Mouse (Mus musculus): ENCODE measurements around the gene March10. TPM values are rescaled to one million over a fixed set of nuclear protein-coding genes. Genes with fewer than 3 reads are reported as not detected.

March10 gene
- polyA plus RNA-seq, 1 experiment from 2014 or later: 0.38 TPM

- H3K36me3 ChIP-seq (ENCODE audit: control insufficient read depth, insufficient read depth, low read length): no peaks in the 10 kb centered on the region
- H3K27ac ChIP-seq (ENCODE audit: low read length): peak overlapping the region; percentile 34; the same call in 1 of the 2 replicates
- peak overlapping the region; percentile 71 for H3K9ac ChIP-seq (ENCODE audit: low read length)
- H3K9me3 ChIP-seq (ENCODE audit: control insufficient read depth, low read length): no peaks in the 10 kb centered on the region
- H3K4me3 ChIP-seq (ENCODE audit: low read length): peak overlapping the region; percentile 60
- peak; percentile 79 for ATAC-seq (ENCODE audit: low read depth)
- H3K4me1 ChIP-seq (replicated peaks; ENCODE audit: control insufficient read depth, insufficient read depth, low read length): peaks cover 47% of the 10 kb centered on the region
- H3K27me3 ChIP-seq (ENCODE audit: control insufficient read depth, insufficient read depth, low read depth, low read length): no peaks in the 10 kb centered on the region
- 2% methylated on average over 39 of the region's 40 CpGs for WGBS
- peak overlapping the region; percentile 89 for H3K4me2 ChIP-seq (ENCODE audit: low read depth, low read length)
Observed at GRCm38 (mm10) chr11:105362946-105363597, 93.5 kb downstream of the March10 start.

- H3K4me2 ChIP-seq (ENCODE audit: low read depth, low read length): no peak overlapping the region
- H3K4me1 ChIP-seq (replicated peaks; ENCODE audit: control insufficient read depth, insufficient read depth, low read length): peaks cover 47% of the 10 kb centered on the region
- H3K27me3 ChIP-seq (ENCODE audit: control insufficient read depth, insufficient read depth, low read depth, low read length): no peaks in the 10 kb centered on the region
- no peaks in the 10 kb centered on the region for H3K9me3 ChIP-seq (ENCODE audit: control insufficient read depth, low read length)
- WGBS: 89% methylated on average over 3 of the region's 4 CpGs
- no peak overlapping the region; the same call in 1 of the 2 replicates for H3K27ac ChIP-seq (ENCODE audit: low read length)
- H3K9ac ChIP-seq (ENCODE audit: low read length): no peak overlapping the region
- no peak overlapping the region for H3K4me3 ChIP-seq (ENCODE audit: low read length)
- no peaks in the 10 kb centered on the region for H3K36me3 ChIP-seq (ENCODE audit: control insufficient read depth, insufficient read depth, low read length)
- ATAC-seq (ENCODE audit: low read depth): no peak
Observed at GRCm38 (mm10) chr11:105362041-105362765, 94.3 kb downstream of the March10 start.

- H3K9me3 ChIP-seq (ENCODE audit: control insufficient read depth, low read length): no peaks in the 10 kb centered on the region
- H3K4me1 ChIP-seq (replicated peaks; ENCODE audit: control insufficient read depth, insufficient read depth, low read length): peaks cover 63% of the 10 kb centered on the region
- H3K36me3 ChIP-seq (ENCODE audit: control insufficient read depth, insufficient read depth, low read length): no peaks in the 10 kb centered on the region
- WGBS: 13% methylated on average over 7 of the region's 7 CpGs
- H3K9ac ChIP-seq (ENCODE audit: low read length): no peak overlapping the region
- H3K4me2 ChIP-seq (ENCODE audit: low read depth, low read length): no peak overlapping the region
- no peaks in the 10 kb centered on the region for H3K27me3 ChIP-seq (ENCODE audit: control insufficient read depth, insufficient read depth, low read depth, low read length)
- H3K4me3 ChIP-seq (ENCODE audit: low read length): no peak overlapping the region
- no peak for ATAC-seq (ENCODE audit: low read depth)
- H3K27ac ChIP-seq (ENCODE audit: low read length): peak overlapping the region; percentile 88
Observed at GRCm38 (mm10) chr11:105356301-105356700, 100.2 kb downstream of the March10 start.

- H3K27me3 ChIP-seq (ENCODE audit: control insufficient read depth, insufficient read depth, low read depth, low read length): no peaks in the 10 kb centered on the region
- H3K36me3 ChIP-seq (ENCODE audit: control insufficient read depth, insufficient read depth, low read length): peaks cover 4% of the 10 kb centered on the region; the same call in 1 of the 2 replicates
- H3K4me3 ChIP-seq (ENCODE audit: low read length): no peak overlapping the region
- no peak overlapping the region for H3K4me2 ChIP-seq (ENCODE audit: low read depth, low read length)
- H3K9me3 ChIP-seq (ENCODE audit: control insufficient read depth, low read length): no peaks in the 10 kb centered on the region
- no peak for ATAC-seq (ENCODE audit: low read depth)
- peak overlapping the region; percentile 97 for H3K27ac ChIP-seq (ENCODE audit: low read length)
- H3K4me1 ChIP-seq (replicated peaks; ENCODE audit: control insufficient read depth, insufficient read depth, low read length): peaks cover 56% of the 10 kb centered on the region
- no peak overlapping the region; the same call in 1 of the 2 replicates for H3K9ac ChIP-seq (ENCODE audit: low read length)
- WGBS: 69% methylated on average over 4 of the region's 4 CpGs
Observed at GRCm38 (mm10) chr11:105353891-105354280, 102.6 kb downstream of the March10 start.

- WGBS: 15% methylated on average over 9 of the region's 9 CpGs
- Histone ChIP-seq H3K9ac (ENCODE audit: low read length) (peak overlapping the region; percentile 49), H3K4me3 (ENCODE audit: low read length) (no peak overlapping the region), H3K9me3 (ENCODE audit: control insufficient read depth, low read length) (no peaks in the 10 kb centered on the region), H3K27ac (ENCODE audit: low read length) (peak overlapping the region; percentile 97), H3K4me2 (ENCODE audit: low read depth, low read length) (peak overlapping the region; percentile 13; the same call in 1 of the 2 replicates), H3K36me3 (ENCODE audit: control insufficient read depth, insufficient read depth, low read length) (peaks cover 11% of the 10 kb centered on the region; the same call in 1 of the 2 replicates), H3K4me1 (replicated peaks; ENCODE audit: control insufficient read depth, insufficient read depth, low read length) (peaks cover 50% of the 10 kb centered on the region), H3K27me3 (ENCODE audit: control insufficient read depth, insufficient read depth, low read depth, low read length) (no peaks in the 10 kb centered on the region)
- ATAC-seq (ENCODE audit: low read depth): peak; percentile 68
Observed at GRCm38 (mm10) chr11:105352954-105353890, 103.3 kb downstream of the March10 start.

- H3K4me3 ChIP-seq (ENCODE audit: low read length): no peak overlapping the region
- peak overlapping the region; percentile 97 for H3K27ac ChIP-seq (ENCODE audit: low read length)
- H3K9ac ChIP-seq (ENCODE audit: low read length): no peak overlapping the region; the same call in 1 of the 2 replicates
- no peaks in the 10 kb centered on the region for H3K27me3 ChIP-seq (ENCODE audit: control insufficient read depth, insufficient read depth, low read depth, low read length)
- no peaks in the 10 kb centered on the region for H3K9me3 ChIP-seq (ENCODE audit: control insufficient read depth, low read length)
- no peak overlapping the region for H3K4me2 ChIP-seq (ENCODE audit: low read depth, low read length)
- H3K36me3 ChIP-seq (ENCODE audit: control insufficient read depth, insufficient read depth, low read length): peaks cover 11% of the 10 kb centered on the region; the same call in 1 of the 2 replicates
- peak; percentile 73 for ATAC-seq (ENCODE audit: low read depth)
- peaks cover 49% of the 10 kb centered on the region for H3K4me1 ChIP-seq (replicated peaks; ENCODE audit: control insufficient read depth, insufficient read depth, low read length)
- WGBS: 44% methylated on average over 8 of the region's 8 CpGs
Observed at GRCm38 (mm10) chr11:105352152-105352551, 104.4 kb downstream of the March10 start.

- Histone ChIP-seq H3K27ac (ENCODE audit: low read length) (no peak overlapping the region), H3K27me3 (ENCODE audit: control insufficient read depth, insufficient read depth, low read depth, low read length) (no peaks in the 10 kb centered on the region), H3K4me3 (ENCODE audit: low read length) (no peak overlapping the region), H3K4me2 (ENCODE audit: low read depth, low read length) (no peak overlapping the region), H3K9ac (ENCODE audit: low read length) (no peak overlapping the region), H3K9me3 (ENCODE audit: control insufficient read depth, low read length) (no peaks in the 10 kb centered on the region), H3K4me1 (replicated peaks; ENCODE audit: control insufficient read depth, insufficient read depth, low read length) (peaks cover 35% of the 10 kb centered on the region), H3K36me3 (ENCODE audit: control insufficient read depth, insufficient read depth, low read length) (peaks cover 15% of the 10 kb centered on the region)
- no peak for ATAC-seq (ENCODE audit: low read depth)
- 86% methylated on average over 7 of the region's 7 CpGs for WGBS
Observed at GRCm38 (mm10) chr11:105350643-105351042, 105.9 kb downstream of the March10 start.

GRCm38 (mm10) chr11:105349780-105350324 lies 106.7 kb downstream of the March10 start:
- WGBS: 86% methylated on average over 19 of the region's 19 CpGs
- Histone ChIP-seq H3K4me3 (ENCODE audit: low read length) (no peak overlapping the region), H3K27me3 (ENCODE audit: control insufficient read depth, insufficient read depth, low read depth, low read length) (no peaks in the 10 kb centered on the region), H3K4me1 (replicated peaks; ENCODE audit: control insufficient read depth, insufficient read depth, low read length) (peaks cover 32% of the 10 kb centered on the region), H3K36me3 (ENCODE audit: control insufficient read depth, insufficient read depth, low read length) (peaks cover 20% of the 10 kb centered on the region), H3K9ac (ENCODE audit: low read length) (no peak overlapping the region), H3K4me2 (ENCODE audit: low read depth, low read length) (no peak overlapping the region), H3K27ac (ENCODE audit: low read length) (no peak overlapping the region), H3K9me3 (ENCODE audit: control insufficient read depth, low read length) (no peaks in the 10 kb centered on the region)
- no peak for ATAC-seq (ENCODE audit: low read depth)
